Mouse (Mus musculus): ENCODE measurements around the gene Fbxw9.
"Not testable (repeated sequence)": the region's sequence is repeated elsewhere in the genome, so short reads cannot be mapped to it uniquely, and the experiment has no call there.

The Fbxw9 gene

DNA sequence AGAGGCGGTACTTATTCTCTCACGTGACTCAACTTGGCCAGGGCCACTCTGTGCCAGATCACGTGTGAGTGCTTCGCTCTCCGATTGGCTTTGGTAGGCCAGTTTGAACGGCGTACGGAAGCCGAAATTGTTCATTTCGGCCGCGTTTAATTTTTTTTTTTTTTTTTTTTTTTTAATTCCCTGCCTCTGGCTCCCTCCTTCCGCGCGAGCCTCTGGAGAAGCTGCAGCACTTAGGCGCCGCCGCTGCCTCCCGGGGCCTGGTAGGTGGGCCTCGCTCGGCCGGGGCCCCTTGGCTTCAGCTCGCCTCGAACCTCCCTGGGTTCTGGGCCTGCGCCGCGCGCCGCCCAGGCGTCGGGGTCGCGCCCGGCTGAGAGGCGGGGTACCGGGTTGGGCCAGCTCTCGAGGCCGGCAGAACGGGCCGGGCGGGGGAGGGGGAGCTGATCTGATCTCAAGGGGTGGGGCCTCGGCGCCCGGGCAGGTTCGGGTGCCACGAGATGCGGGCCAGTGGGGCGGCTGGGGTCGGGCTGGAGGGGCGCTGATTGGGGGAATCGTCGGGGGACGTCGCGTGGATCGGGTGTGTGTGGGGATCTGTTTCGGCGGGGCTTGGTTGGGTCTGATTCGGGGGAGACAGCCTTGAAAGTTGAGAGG, 23.0 kb upstream of the Fbxw9 start, which contains the start of gene Tnpo2:
Gene Tnpo2, plus strand, starts transcription at position 198 of the 648 bp plus-strand sequence.
- DNase-seq (ENCODE audit: low read depth, low spot score): peak; percentile 96

DNA sequence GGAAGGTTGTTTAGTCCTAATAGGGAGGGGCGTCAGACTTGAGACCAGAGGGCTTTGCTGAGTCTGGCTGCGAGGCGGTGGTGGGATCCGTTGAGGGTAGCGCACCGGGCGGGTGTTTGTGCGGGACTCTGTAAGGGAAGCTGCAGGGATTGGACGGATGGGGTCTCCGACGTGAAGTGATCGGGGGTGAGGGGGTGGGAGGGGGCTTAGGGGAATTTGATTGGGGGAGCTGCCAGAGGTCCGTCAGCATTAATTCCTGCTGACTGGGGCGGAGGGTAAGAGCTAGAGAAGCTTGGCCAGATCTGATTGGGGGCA, 22.5 kb upstream of the Fbxw9 start:
- DNase-seq (ENCODE audit: low read depth, low spot score): no peak

DNA sequence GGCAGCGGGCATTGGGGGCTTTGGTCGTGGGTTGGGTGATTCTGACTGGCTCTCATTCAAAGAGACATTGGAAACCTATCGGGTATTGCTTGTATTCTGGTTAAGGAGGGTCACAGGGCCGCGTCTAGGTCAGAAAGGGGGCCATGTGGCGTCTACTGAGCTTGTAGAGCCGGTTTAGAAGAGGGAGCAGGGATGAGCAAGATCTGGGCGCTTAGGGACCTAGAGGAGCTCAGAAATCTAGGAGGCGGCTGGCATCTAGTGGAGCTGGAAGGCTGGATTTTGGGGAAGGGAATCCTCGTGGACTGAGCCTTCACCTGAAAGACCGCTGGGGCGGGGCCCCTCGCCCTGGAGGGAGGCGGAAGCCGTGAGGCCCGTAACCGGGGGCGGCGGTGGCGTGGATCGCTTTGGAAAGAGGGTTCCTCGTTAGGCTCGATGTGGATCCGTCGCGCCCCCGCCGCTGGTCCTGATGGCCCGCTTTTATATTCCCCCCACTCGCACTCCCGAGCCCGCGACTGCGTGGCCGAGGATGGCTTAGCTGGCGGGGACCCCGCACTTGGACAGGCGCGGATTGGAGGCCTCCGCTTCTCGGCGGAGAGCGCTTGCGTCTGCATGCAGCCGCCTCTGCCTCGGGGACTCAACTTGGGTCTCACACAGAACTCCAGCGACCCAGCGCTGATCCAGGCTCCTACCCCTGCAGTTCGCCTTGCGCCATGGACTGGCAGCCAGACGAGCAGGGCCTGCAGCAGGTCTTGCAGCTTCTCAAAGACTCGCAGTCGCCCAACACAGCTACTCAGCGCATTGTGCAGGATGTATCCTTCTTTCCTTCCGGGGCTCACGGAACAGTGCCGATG, 21.9 kb upstream of the Fbxw9 start:
- DNase-seq (ENCODE audit: low read depth, low spot score): peak; percentile 78

DNA sequence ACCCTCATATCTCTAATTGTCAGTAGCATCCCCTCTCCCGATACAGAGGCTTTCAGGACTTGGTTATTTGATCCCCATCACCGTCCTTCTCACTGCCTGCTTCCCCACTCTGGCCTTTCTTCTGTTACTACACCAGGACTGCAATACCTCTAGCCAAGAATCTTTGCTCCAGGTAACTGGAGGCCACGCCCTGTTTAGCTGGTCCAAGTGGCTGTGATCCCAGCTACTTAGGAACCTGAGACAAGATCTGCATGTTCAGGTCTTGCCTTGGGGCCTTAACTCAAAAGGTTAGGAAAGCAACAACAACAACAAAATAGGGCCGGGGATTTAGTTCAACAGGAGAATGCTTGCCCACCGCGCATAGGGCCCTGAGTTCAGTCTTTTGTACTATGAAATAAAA, 16.2 kb upstream of the Fbxw9 start:
- DNase-seq (ENCODE audit: low read depth, low spot score): no peak

DNA sequence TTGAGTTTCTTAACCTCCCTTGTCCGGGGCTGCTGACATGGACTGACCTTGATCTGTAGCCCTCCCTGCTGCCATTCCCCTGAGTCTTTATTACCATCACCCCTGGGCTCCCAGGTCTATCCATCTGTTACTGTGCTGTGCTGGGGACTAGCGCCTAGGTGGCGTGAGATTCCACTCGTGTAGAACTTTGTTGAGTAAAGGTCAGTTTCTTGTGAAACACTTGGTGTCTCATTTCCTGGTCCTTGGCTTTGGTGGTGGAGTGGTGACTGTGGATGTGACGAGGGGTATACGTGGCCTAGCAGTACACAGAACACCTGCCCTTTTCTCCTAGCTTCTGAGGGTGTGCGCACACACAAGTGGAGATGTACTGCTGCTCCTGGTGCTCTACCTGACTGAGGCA, 2.5 kb upstream of the Fbxw9 start:
- DNase-seq (ENCODE audit: low read depth, low spot score): no peak

DNA sequence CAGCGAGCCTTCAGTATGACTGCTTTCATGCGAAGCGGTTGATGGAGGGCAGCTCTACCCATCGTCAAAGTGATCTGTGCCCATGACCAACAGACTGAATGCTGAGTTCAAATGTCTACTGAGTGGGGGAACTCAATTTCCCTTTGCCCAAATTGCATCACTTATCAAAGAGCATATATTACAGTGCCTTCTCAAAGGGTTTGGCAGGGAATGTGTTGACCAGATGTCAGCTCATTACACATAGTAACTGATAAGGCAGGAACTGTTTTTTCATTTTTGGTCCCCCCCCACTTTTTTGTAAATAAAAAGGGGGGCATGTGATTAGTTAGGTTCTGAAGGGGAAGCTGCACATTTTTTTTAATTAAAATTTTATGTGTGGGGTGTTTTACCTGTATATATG, 2.7 kb downstream of the Fbxw9 start:
- DNase-seq (ENCODE audit: low read depth, low spot score): no peak

DNA sequence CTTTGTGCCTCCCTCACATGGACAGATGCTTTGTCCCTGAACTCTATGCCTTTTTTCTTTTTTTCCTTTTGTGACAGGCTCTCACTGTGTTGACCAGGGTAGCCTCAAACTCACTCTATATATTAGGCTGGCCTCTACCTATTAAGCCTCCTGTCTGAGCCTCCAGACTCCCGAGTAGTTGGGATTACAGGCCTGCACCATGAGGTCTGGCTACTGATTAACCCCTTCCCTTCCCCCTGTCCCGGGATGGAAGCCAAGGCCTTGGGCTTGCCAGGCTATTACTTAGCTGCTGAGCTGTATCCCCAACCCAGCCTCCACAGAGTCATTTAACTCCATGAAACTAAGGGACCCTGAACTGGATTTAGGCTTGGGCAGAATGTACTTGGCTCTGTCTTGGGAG, 5.4 kb downstream of the Fbxw9 start:
- DNase-seq (ENCODE audit: low read depth, low spot score): no peak

DNA sequence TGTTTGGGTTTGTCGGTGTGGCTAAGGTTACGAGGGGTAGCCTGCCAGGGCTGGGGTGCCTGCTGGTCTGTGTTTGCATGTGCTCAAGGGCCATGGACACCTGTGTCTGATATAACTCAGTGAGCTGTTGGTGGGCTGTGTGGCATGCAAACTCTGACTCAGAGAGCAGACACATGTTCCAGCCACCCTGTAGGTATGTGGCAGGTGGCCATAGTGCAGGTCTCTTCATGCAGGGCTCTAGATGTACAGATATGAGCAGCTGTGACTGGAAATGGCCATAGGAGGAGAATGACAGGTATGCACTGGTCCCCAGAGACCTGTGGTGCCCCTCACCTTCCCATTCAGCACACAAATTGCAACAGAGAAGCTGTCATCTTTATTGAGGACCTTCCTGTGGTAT, 7.3 kb downstream of the Fbxw9 start:
- no peak for DNase-seq (ENCODE audit: low read depth, low spot score)

DNA sequence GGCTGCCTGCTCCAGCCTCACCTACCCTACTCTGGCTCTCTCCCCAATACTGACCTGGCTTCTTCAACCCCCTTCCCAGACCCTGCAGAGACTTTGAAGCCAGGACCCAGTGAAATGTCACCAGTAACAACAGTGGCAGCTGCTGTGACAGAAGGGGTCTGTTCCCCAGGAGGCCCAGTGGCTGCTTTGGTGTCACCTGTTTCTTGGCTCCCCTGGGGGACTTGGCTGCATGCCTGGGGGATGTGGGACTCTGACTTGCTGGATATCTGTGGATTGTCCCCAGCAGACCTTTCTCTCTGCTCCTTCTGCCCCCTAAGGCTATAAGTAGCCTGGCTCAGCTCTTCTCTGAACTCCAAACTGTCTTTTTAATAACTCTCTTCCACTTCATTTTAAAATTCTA, 8.1 kb downstream of the Fbxw9 start, which contains the start of gene Gm5741:
Gene Gm5741, minus strand, starts transcription at position 1 of the 400 bp plus-strand sequence.
- no peak for DNase-seq (ENCODE audit: low read depth, low spot score)

DNA sequence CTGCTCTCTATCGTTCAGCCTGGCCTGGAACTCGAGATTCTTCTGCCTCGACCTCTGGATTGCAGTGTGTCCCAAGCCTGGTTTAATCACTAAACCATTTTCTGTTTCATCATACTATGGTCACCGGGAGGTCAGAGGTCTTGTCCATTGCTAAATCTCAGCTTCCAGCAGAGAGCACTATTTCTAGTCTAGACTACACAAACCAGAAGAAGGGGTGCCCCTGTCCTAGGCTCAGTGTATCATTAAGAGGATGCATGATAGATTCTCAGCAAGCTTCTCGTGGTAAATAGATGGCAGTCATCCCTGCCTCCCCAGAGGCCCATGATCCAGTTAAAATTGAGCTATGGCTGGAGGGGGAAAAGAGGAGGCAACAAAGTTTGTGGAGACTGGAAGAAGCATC, 11.2 kb downstream of the Fbxw9 start:
- DNase-seq (ENCODE audit: low read depth, low spot score): no peak

DNA sequence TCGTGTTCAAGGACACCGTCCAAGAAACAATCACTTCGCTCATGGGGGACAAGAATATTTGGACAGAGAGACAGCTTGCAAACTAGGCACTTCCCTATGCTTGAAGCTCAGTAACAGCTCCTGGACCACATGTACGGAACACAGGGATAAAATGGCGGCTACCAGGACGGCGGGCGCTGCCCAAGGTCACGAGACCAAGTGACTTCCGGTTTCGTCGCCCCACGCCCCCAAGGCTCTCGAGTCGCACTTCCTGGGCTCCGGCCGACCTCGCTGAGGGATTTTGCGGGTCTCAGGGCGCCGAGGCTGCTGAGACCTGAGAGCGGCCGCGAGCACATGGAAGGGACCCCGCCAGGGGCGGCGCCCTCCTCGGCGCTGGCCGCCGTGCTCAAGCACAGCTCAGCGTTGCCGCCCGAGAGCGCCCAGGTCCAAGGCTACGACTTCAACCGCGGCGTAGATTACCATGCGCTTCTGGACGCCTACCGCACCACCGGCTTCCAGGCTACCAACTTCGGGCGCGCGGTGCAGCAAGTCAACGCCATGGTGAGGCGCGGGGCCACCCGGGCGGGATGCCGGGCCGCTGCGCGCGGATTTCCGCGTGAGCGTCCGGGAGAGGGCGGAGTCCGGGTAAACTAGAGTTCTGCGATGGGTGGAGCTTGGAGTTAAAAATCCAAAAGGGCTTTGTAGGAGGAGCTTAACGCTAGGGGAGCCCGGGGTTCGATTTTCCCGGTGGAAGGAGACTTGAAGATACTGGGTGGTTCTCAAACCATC, 11.8 kb downstream of the Fbxw9 start, which contains the start of gene Dhps:
Gene Dhps, plus strand, starts transcription at position 244 of the 768 bp plus-strand sequence.
- peak; percentile 94 for DNase-seq (ENCODE audit: low read depth, low spot score)

DNA sequence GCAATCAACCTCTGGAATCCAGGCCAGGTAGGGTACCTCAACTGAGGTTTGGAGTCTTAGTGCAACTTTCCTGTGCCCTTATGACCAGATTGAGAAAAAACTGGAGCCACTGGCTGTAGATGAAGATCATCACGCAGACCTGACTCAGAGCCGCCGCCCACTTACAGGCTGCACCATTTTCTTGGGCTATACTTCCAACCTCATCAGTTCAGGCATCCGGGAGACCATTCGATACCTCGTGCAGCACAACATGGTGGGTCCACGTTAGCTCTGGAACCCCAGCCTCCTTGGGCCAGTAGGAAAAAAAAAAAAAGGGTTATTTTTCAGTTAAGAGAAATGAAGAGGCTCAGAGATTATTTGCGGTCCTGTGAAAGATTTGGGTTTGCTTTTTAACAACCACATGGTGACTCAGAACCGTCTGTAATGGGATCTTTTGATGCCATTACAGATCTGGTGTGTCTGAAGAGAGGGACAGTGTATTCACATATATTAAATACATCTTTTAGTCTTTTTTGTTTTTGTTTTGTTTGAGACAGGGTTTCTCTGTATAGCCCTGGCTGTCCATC, 12.6 kb downstream of the Fbxw9 start:
- no peak for DNase-seq (ENCODE audit: low read depth, low spot score)

DNA sequence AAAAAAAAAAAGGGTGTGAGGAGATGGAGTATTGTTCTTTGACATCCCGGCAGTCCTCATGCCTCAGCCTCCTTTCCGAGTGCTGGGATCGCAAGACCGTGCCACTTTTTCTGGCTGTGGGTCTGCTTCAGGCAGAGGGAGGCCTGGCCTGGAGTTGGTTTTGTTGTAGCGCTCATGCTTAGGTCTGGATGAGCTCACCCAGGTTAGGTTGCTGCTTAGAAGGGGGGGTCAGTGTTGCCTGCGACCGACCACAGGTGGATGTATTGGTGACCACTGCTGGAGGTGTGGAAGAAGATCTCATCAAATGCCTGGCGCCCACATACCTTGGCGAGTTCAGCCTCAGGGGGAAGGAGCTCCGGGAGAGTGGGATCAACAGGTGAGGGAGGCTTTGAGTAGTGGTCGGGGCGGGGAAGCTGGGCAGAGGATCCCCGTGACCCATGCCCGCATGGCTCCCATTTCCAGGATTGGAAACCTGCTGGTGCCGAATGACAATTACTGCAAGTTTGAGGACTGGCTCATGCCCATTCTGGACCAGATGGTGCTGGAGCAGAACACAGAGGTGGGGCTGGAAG, 13.3 kb downstream of the Fbxw9 start:
- no peak for DNase-seq (ENCODE audit: low read depth, low spot score)

DNA sequence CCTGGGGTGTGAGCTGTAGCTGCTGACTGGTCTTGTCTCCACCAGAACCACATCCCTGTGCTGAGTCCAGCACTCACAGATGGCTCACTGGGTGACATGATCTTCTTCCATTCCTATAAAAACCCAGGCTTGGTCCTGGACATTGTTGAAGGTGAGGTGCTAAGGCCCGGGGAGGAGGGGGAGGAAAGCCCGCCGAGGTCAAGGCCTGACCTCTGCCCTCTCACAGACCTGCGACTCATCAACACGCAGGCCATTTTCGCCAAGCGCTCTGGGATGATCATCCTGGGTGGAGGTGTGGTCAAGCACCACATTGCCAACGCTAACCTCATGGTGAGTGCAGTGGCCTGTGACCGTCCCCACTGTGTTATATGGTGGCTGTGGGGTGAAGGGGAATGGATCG, 14.3 kb downstream of the Fbxw9 start:
- DNase-seq (ENCODE audit: low read depth, low spot score): no peak

DNA sequence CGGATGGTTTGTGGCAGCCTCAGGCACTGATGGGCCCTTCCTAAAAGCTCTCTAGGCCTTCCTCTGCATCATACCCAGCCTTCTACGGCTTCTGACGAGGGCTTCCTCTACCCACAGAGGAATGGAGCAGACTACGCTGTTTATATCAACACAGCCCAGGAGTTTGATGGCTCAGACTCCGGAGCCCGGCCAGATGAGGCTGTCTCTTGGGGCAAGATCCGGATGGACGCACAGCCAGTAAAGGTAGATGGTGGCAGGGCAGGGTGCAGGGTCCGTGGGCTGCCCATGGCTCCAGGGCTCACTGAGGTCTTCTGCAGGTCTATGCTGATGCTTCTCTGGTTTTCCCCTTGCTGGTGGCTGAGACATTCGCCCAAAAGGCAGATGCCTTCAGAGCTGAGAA, 14.8 kb downstream of the Fbxw9 start:
- DNase-seq (ENCODE audit: low read depth, low spot score): no peak

DNA sequence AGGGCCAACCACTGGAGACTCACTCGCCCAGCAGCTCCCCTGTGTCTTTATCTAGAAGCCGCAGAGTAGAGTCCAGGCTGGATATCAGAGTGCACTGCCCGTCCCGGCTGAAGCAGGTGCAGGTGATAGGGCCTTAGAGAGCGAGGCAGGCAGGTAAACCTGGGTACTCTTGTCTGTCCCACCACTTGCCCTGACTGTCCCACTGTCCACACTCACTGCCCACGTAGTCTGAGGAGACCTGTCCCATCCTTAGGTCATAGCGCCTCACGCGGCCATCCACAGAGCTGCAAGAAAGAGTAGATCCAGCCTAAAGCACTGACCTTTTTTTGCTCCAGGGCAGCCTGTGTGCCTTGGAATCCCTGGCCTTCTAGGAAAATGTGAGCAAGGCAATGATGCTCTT, 16.1 kb downstream of the Fbxw9 start:
- DNase-seq (ENCODE audit: low read depth, low spot score): peak; percentile 35

DNA sequence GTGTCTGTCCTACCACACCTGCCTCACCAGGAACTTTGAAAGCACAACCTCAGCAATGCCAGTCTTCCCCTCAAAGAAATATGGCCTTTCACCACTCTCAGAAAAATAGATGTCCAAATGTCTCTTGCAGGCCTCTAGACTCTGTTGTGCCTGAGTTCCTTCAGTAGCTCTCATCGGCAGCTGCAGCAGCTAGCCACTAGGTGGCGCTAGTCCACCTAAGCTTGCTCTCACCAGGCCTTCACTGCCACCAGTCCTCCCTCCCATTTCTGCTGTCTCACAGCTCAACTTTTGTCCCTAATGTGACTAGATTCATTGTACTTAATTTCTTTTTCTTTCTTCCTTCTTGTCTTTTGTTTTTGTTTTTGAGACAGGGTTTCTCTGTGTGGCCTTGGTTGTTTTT, 17.1 kb downstream of the Fbxw9 start:
- DNase-seq (ENCODE audit: low read depth, low spot score): peak; percentile 85

DNA sequence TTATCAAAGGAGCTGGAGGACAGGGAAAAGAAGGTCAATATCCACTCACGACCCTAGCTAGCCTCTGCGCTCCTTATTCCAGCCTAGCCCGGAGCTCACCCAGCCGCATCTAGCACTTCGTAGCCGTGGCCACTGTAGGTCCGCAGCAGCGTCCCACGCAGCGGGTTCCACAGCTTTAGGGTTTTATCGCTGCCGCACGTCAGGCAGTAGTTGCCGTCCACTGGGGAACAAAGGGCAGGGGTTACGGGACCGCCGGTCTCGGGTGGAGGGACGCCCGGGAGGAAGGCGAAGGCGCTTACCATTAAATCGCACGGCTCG, 20.3 kb downstream of the Fbxw9 start:
- DNase-seq (ENCODE audit: low read depth, low spot score): no peak

DNA sequence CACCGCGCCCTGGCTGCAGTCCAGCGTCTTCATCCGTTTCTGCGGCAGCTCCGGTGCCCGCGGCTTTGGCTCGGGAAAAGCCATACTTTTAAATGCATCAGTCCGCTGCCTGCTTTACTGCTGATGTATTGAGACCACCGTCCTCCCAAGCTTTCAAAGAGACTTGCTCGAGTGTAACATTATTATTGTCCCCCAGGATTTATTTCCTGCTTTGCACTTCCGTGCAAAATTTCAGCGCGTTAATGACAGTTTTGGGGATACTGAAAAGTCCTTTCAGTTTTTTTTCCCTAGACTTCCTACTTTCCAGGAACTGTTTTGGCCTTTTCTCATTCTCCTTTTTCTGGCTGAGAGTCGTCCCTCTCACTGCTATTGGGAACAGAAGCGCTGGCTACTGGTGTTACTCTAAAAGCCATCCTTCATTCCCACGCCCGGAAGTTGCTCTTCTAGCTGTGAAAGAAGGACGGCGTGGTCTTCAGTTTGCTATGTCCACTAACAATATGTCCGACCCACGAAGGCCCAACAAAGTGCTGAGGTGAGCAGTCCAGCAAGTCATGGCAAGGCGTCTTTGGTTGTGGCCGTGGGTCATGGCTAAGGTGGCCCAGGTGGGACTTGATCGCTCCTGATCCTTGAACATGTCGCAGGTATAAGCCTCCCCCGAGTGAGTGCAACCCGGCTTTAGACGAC, 20.8 kb downstream of the Fbxw9 start, which contains the start of gene Wdr83os:
Gene Wdr83os, plus strand, starts transcription at position 209 of the 684 bp plus-strand sequence.
- DNase-seq (ENCODE audit: low read depth, low spot score): peak; percentile 92

DNA sequence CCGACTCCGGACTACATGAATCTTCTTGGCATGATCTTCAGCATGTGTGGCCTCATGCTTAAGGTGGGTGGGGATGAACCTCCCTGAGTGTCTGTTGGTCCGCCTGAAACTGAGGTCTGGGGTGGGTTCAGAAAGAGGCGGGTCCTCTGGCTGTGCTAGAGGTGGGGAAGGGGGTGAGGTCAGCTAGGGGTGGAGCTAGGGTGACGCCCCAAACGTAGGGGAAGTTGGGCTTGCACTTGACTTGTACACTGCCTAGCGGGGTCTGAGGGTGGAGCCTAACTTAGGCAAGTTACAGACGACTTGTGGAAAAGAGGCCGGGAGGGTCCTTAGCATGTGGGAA, 21.3 kb downstream of the Fbxw9 start, which contains the start of gene Wdr83:
Gene Wdr83, minus strand, starts transcription at position 91 of the 340 bp plus-strand sequence.
- peak; percentile 93 for DNase-seq (ENCODE audit: low read depth, low spot score)

DNA sequence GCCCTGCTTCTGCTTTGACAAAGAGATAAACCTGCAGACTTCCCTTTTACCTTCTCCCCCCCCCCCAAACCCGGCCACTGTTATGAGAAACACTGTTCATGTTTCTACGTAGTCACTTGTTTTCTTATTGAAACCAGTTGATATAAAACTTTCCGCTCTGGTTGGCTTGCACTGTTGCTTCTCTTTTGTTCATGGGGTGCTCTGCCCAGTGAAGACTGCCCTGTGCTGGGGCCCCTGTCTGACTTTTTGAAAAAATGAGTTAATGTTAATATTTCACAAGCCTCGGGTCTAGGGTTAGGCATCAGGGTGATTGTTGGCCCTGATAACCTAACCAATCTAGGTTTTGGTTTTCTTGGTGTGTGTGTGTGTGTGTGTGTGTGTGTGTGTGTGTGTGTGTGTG, 22.3 kb downstream of the Fbxw9 start:
- DNase-seq (ENCODE audit: low read depth, low spot score): not testable (repeated sequence)

All from A20 (cell line).